Mouse (Mus musculus): Measurements from ENCODE around the gene Zfp655. TPM values are rescaled to one million over a fixed set of nuclear protein-coding genes. Genes with fewer than 3 reads are reported as not detected.

Zfp655 gene
- 32.3 and 35.9 TPM in 2 replicates for polyA plus RNA-seq (2015; fragmentation: Nextera tagmentation; extraction: Ambion mirVana)

- no peaks in the 10 kb centered on the region; the same call in 1 of the 2 replicates for H3K4me1 ChIP-seq (replicated peaks; ENCODE audit: control insufficient read depth, insufficient read depth, low read length)
- peak within 1 kb of the TSS; percentile 99 for H3K4me3 ChIP-seq (ENCODE audit: low read depth, low read length)
- H3K27ac ChIP-seq (ENCODE audit: low read depth, low read length) = peak within 1 kb of the TSS; percentile 97
- H3K4me2 ChIP-seq (replicated peaks; ENCODE audit: low read depth) = peak within 1 kb of the TSS; percentile 72
- WGBS = under 1% methylated on average over 42 of the region's 42 CpGs
- no peaks in the 10 kb centered on the region for H3K27me3 ChIP-seq (replicated peaks; ENCODE audit: control insufficient read depth, insufficient read depth, low read length)
- peak within 1 kb of the TSS; percentile 99 for H3K9ac ChIP-seq (ENCODE audit: low read depth, low read length)
- ATAC-seq = peak; percentile 98
- no peak for TF ChIP-seq CTCF (IDR thresholded peaks at IDR 0.05; ENCODE audit: low read depth)
- peaks cover 28% of the 10 kb centered on the region for H3K36me3 ChIP-seq (ENCODE audit: control insufficient read depth, insufficient read depth)
- H3K9me3 ChIP-seq (ENCODE audit: control insufficient read depth) = no peaks in the 10 kb centered on the region
Observed at GRCm38 (mm10) chr5:145231367-145231871, at the start of gene Zfp655. TSS of gene Zfp655 (plus strand) at chr5:145231715.

GRCm38 (mm10) chr5:145185244-145185643, 46.3 kb upstream of the Zfp655 start:
- Histone ChIP-seq H3K4me3 (ENCODE audit: low read depth, low read length) (no peak overlapping the region), H3K4me1 (replicated peaks; ENCODE audit: control insufficient read depth, insufficient read depth, low read length) (0 out of 2 replicates have a peak, but pooled peaks cover 2% of the 10 kb centered on the region), H3K9ac (ENCODE audit: low read depth, low read length) (no peak overlapping the region), H3K27ac (ENCODE audit: low read depth, low read length) (no peak overlapping the region), H3K9me3 (ENCODE audit: control insufficient read depth) (no peaks in the 10 kb centered on the region), H3K27me3 (replicated peaks; ENCODE audit: control insufficient read depth, insufficient read depth, low read length) (no peaks in the 10 kb centered on the region), H3K4me2 (replicated peaks; ENCODE audit: low read depth) (no peak overlapping the region), H3K36me3 (ENCODE audit: control insufficient read depth, insufficient read depth) (peaks cover 73% of the 10 kb centered on the region)
- 88% methylated on average over 2 of the region's 2 CpGs for WGBS
- TF ChIP-seq CTCF (IDR thresholded peaks at IDR 0.05; ENCODE audit: low read depth) = no peak
- no peak for ATAC-seq

- 71% methylated on average over 6 of the region's 6 CpGs for WGBS
Observed at GRCm38 (mm10) chr5:145189416-145189815, 42.1 kb upstream of the Zfp655 start.

GRCm38 (mm10) chr5:145190373-145190772, 41.1 kb upstream of the Zfp655 start:
- 0 out of 2 replicates have a peak, but pooled peaks cover 5% of the 10 kb centered on the region for H3K4me1 ChIP-seq (replicated peaks; ENCODE audit: control insufficient read depth, insufficient read depth, low read length)
- H3K27ac ChIP-seq (ENCODE audit: low read depth, low read length) = peak overlapping the region; percentile 84; the same call in 1 of the 2 replicates
- peak overlapping the region; percentile 82 for H3K9ac ChIP-seq (ENCODE audit: low read depth, low read length)
- no peak for ATAC-seq
- no peak for TF ChIP-seq CTCF (IDR thresholded peaks at IDR 0.05; ENCODE audit: low read depth)
- no peaks in the 10 kb centered on the region for H3K27me3 ChIP-seq (replicated peaks; ENCODE audit: control insufficient read depth, insufficient read depth, low read length)
- no peaks in the 10 kb centered on the region for H3K9me3 ChIP-seq (ENCODE audit: control insufficient read depth)
- H3K36me3 ChIP-seq (ENCODE audit: control insufficient read depth, insufficient read depth) = peaks cover 33% of the 10 kb centered on the region
- H3K4me3 ChIP-seq (ENCODE audit: low read depth, low read length) = peak overlapping the region; percentile 71
- WGBS = 25% methylated on average over 5 of the region's 5 CpGs
- H3K4me2 ChIP-seq (replicated peaks; ENCODE audit: low read depth) = peak overlapping the region; percentile 74

More at GRCm38 (mm10) chr5:145189416-145189815, 42.1 kb upstream of the Zfp655 start:
- no peak for ATAC-seq
- Histone ChIP-seq H3K36me3 (ENCODE audit: control insufficient read depth, insufficient read depth) (peaks cover 32% of the 10 kb centered on the region), H3K4me3 (ENCODE audit: low read depth, low read length) (no peak overlapping the region), H3K4me1 (replicated peaks; ENCODE audit: control insufficient read depth, insufficient read depth, low read length) (0 out of 2 replicates have a peak, but pooled peaks cover 5% of the 10 kb centered on the region), H3K9ac (ENCODE audit: low read depth, low read length) (no peak overlapping the region), H3K27ac (ENCODE audit: low read depth, low read length) (no peak overlapping the region), H3K4me2 (replicated peaks; ENCODE audit: low read depth) (peak overlapping the region; percentile 74), H3K27me3 (replicated peaks; ENCODE audit: control insufficient read depth, insufficient read depth, low read length) (no peaks in the 10 kb centered on the region), H3K9me3 (ENCODE audit: control insufficient read depth) (no peaks in the 10 kb centered on the region)
- no peak for TF ChIP-seq CTCF (IDR thresholded peaks at IDR 0.05; ENCODE audit: low read depth)

DNA sequence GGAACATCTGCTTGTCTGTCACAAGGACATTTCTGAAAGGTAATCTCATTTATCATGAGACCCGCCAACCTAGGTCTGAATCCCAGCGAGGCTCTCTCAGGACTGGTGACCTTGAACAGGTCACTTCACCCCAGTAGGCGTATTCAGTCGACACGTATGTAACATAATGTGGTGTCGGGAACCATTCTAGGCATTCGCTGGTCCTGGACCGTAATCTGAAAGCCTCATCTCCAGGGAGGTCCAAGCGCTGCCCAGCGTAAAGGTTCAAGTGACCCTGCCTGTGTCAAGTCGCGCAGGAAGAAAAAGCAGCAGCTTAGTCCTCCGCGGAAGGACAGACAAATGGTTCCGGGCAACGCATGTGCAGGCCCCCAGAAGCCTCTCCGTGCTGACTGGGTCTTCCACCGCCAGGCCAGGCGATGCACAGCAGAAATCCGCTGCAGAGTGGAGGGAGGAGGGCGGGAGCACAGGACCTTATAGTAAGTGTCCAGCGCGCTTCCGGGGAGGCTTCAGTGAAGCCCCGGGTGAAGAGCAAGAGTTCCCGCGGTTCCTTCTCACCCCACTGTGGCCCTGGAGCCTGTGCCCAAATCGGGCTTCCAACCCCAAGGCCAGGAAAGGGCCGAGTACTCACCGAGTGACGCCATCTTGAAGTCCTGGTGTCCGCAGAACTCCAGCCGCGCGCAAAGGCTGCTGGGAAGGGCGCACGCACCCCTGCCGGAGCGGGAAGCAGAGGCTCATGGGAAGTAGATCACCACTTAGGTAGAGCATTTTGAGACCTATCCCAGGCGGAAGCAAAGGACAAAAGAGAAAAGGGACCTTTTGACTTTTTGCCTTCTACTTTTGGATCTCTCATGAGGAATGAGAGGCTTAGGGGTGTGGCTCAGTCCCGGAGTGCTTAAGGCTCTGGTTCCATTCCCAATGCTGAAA, 40.4 kb upstream of the Zfp655 start:
- Histone ChIP-seq H3K4me2 (replicated peaks; ENCODE audit: low read depth) (peak overlapping the region; percentile 74), H3K27me3 (replicated peaks; ENCODE audit: control insufficient read depth, insufficient read depth, low read length) (no peaks in the 10 kb centered on the region), H3K27ac (ENCODE audit: low read depth, low read length) (peak overlapping the region; percentile 84), H3K4me3 (ENCODE audit: low read depth, low read length) (peak overlapping the region; percentile 71), H3K9me3 (ENCODE audit: control insufficient read depth) (no peaks in the 10 kb centered on the region), H3K4me1 (replicated peaks; ENCODE audit: control insufficient read depth, insufficient read depth, low read length) (0 out of 2 replicates have a peak, but pooled peaks cover 5% of the 10 kb centered on the region), H3K9ac (ENCODE audit: low read depth, low read length) (peak overlapping the region; percentile 82), H3K36me3 (ENCODE audit: control insufficient read depth, insufficient read depth) (peaks cover 34% of the 10 kb centered on the region)
- peak; percentile 84 for ATAC-seq
- under 1% methylated on average over 41 of the region's 41 CpGs for WGBS
- TF ChIP-seq CTCF (IDR thresholded peaks at IDR 0.05; ENCODE audit: low read depth) = no peak

GRCm38 (mm10) chr5:145191962-145192361, 39.6 kb upstream of the Zfp655 start, which contains the start of gene Atp5j2:
TSS of gene Atp5j2 (minus strand) at chr5:145192062.
- TF ChIP-seq CTCF (IDR thresholded peaks at IDR 0.05; ENCODE audit: low read depth) = no peak
- H3K4me1 ChIP-seq (replicated peaks; ENCODE audit: control insufficient read depth, insufficient read depth, low read length) = 0 out of 2 replicates have a peak, but pooled peaks cover 5% of the 10 kb centered on the region
- H3K27me3 ChIP-seq (replicated peaks; ENCODE audit: control insufficient read depth, insufficient read depth, low read length) = no peaks in the 10 kb centered on the region
- ATAC-seq = no peak
- no peaks in the 10 kb centered on the region for H3K9me3 ChIP-seq (ENCODE audit: control insufficient read depth)
- H3K36me3 ChIP-seq (ENCODE audit: control insufficient read depth, insufficient read depth) = peaks cover 31% of the 10 kb centered on the region
- H3K27ac ChIP-seq (ENCODE audit: low read depth, low read length) = peak within 1 kb of the TSS; percentile 84
- peak within 1 kb of the TSS; percentile 74 for H3K4me2 ChIP-seq (replicated peaks; ENCODE audit: low read depth)
- H3K4me3 ChIP-seq (ENCODE audit: low read depth, low read length) = peak within 1 kb of the TSS; percentile 71
- H3K9ac ChIP-seq (ENCODE audit: low read depth, low read length) = peak within 1 kb of the TSS; percentile 82
- 90% methylated on average over 2 of the region's 2 CpGs for WGBS
